Mouse (Mus musculus): ENCODE measurements around the gene Gm47985. TPM values are rescaled to one million over a fixed set of nuclear protein-coding genes. Genes with fewer than 3 reads are reported as not detected.
"Not testable (repeated sequence)": the region's sequence is repeated elsewhere in the genome, so short reads cannot be mapped to it uniquely, and the experiment has no call there.

Gene Gm47985
- not detected for total RNA-seq (2022)

GRCm38 (mm10) chr1:151182266-151182665, at the start of gene Gm47985:
Gene Gm47985 (plus strand): TSS chr1:151182537.
- not testable (repeated sequence) for DNase-seq (ENCODE audit: low spot score in 2 of 2)

GRCm38 (mm10) chr1:151132686-151133085, 49.7 kb upstream of the Gm47985 start:
- no peak for DNase-seq (ENCODE audit: low spot score in 2 of 2)

- DNase-seq (ENCODE audit: low spot score in 2 of 2): peak in 1 of 2 experiments; percentile 26
Measured at GRCm38 (mm10) chr1:151138388-151138787, 43.9 kb upstream of the Gm47985 start.

GRCm38 (mm10) chr1:151140956-151141355, 41.4 kb upstream of the Gm47985 start:
- no peak for DNase-seq (ENCODE audit: low spot score in 2 of 2)

- no peak for DNase-seq (ENCODE audit: low spot score in 2 of 2)
Measured at GRCm38 (mm10) chr1:151144471-151145146, 37.7 kb upstream of the Gm47985 start.

GRCm38 (mm10) chr1:151147801-151148200, 34.5 kb upstream of the Gm47985 start:
- no peak for DNase-seq (ENCODE audit: low spot score in 2 of 2)

GRCm38 (mm10) chr1:151150211-151150610, 32.1 kb upstream of the Gm47985 start:
- no peak for DNase-seq (ENCODE audit: low spot score in 2 of 2)

- no peak for DNase-seq (ENCODE audit: low spot score in 2 of 2)
Measured at GRCm38 (mm10) chr1:151151089-151151488, 31.2 kb upstream of the Gm47985 start.

GRCm38 (mm10) chr1:151153056-151153652, 29.2 kb upstream of the Gm47985 start:
- no peak for DNase-seq (ENCODE audit: low spot score in 2 of 2)

- DNase-seq (ENCODE audit: low spot score in 2 of 2): not testable (repeated sequence)
Measured at GRCm38 (mm10) chr1:151154131-151154530, 28.2 kb upstream of the Gm47985 start.

GRCm38 (mm10) chr1:151156129-151156528, 26.2 kb upstream of the Gm47985 start:
- DNase-seq (ENCODE audit: low spot score in 2 of 2): no peak

GRCm38 (mm10) chr1:151156777-151157632, 25.3 kb upstream of the Gm47985 start:
- DNase-seq (ENCODE audit: low spot score in 2 of 2): no peak

- DNase-seq (ENCODE audit: low spot score in 2 of 2): no peak
Measured at GRCm38 (mm10) chr1:151157963-151158856, 24.1 kb upstream of the Gm47985 start.

GRCm38 (mm10) chr1:151158857-151159510, 23.4 kb upstream of the Gm47985 start:
- no peak for DNase-seq (ENCODE audit: low spot score in 2 of 2)

- no peak for DNase-seq (ENCODE audit: low spot score in 2 of 2)
Measured at GRCm38 (mm10) chr1:151166031-151166430, 16.3 kb upstream of the Gm47985 start.

- peak in 1 of 2 experiments; percentile 9 for DNase-seq (ENCODE audit: low spot score in 2 of 2)
Measured at GRCm38 (mm10) chr1:151167297-151168047, 14.9 kb upstream of the Gm47985 start.

- DNase-seq (ENCODE audit: low spot score in 2 of 2): no peak
Measured at GRCm38 (mm10) chr1:151168637-151169036, 13.7 kb upstream of the Gm47985 start.

- no peak for DNase-seq (ENCODE audit: low spot score in 2 of 2)
Measured at GRCm38 (mm10) chr1:151171572-151172461, 10.5 kb upstream of the Gm47985 start.

Data from left cerebral cortex, adult 8-10 months (tissue).